Mouse (Mus musculus): ENCODE measurements around the gene Nnat. TPM values are rescaled to one million over a fixed set of nuclear protein-coding genes. Genes with fewer than 3 reads are reported as not detected.

Gene Nnat
- polyA plus RNA-seq (2014; fragmentation: Nextera tagmentation; extraction: Ambion mirVana) = 34.0 and 71.8 TPM in 2 replicates

DNA sequence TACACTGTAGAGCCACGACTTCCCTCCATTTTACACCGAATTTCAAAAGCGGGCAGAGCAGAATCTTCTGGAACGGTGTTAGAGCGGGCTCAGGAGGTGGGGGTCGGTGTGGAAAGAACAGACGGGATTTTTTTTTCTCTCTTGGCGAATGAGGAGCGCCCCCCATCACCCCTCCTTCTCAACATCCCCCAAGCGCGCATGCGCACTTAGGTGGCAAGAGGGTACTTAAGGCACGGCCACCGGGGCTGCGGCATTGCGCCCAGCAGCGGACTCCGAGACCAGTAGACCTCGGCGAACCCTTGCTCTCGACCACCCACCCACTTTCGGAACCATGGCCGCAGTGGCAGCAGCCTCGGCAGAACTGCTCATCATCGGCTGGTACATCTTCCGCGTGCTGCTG, at the start of gene Nnat:
Gene Nnat, plus strand, starts transcription at position 221 of the 400 bp plus-strand sequence.
- ATAC-seq (ENCODE audit: insufficient number of reproducible peaks, insufficient read depth, low FRiP score, low read depth) = peak; percentile 18; the same call in 1 of the 2 replicates
- Histone ChIP-seq H3K4me1 (ENCODE audit: control insufficient read depth in 2 of 2, insufficient read depth in 2 of 2, low read length in 2 of 2) (peaks cover 3 to 16% of the 10 kb centered on the region in 2 experiments), H3K9me3 (ENCODE audit: control insufficient read depth, low read length) (peaks cover 35% of the 10 kb centered on the region), H3K9ac (ENCODE audit: low read length) (peak within 1 kb of the TSS; percentile 70), H3K4me2 (ENCODE audit: low read length) (peak within 1 kb of the TSS; percentile 85), H3K4me3 (ENCODE audit: control insufficient read depth in 1 of 2, insufficient read depth in 1 of 2, low read depth in 1 of 2, low read length in 2 of 2) (peak within 1 kb of the TSS; percentile 49 to 55), H3K27me3 (ENCODE audit: control insufficient read depth, insufficient read depth, low read length) (no peaks in the 10 kb centered on the region), H3K36me3 (ENCODE audit: control insufficient read depth, insufficient read depth, low read length) (peaks cover 40% of the 10 kb centered on the region), H3K27ac (replicated peaks in 1 of 2; ENCODE audit: control insufficient read depth in 1 of 2, insufficient read depth in 1 of 2, low read depth in 2 of 2, low read length in 2 of 2) (no peak within 1 kb of the TSS)
- 63% methylated on average over 27 of the region's 27 CpGs for WGBS

GRCm38 (mm10) chr2:157512859-157513258, 47.0 kb upstream of the Nnat start:
- H3K4me3 ChIP-seq (ENCODE audit: control insufficient read depth in 1 of 2, insufficient read depth in 1 of 2, low read depth in 1 of 2, low read length in 2 of 2) = no peak overlapping the region
- H3K4me2 ChIP-seq (ENCODE audit: low read length) = no peak overlapping the region
- H3K27me3 ChIP-seq (ENCODE audit: control insufficient read depth, insufficient read depth, low read length) = peaks cover 4% of the 10 kb centered on the region; the same call in 1 of the 2 replicates
- H3K36me3 ChIP-seq (ENCODE audit: control insufficient read depth, insufficient read depth, low read length) = no peaks in the 10 kb centered on the region
- no peak for ATAC-seq (ENCODE audit: insufficient number of reproducible peaks, insufficient read depth, low FRiP score, low read depth)
- no peaks in the 10 kb centered on the region for H3K9me3 ChIP-seq (ENCODE audit: control insufficient read depth, low read length)
- H3K4me1 ChIP-seq (ENCODE audit: control insufficient read depth in 2 of 2, insufficient read depth in 2 of 2, low read length in 2 of 2) = no peaks in the 10 kb centered on the region
- no peak overlapping the region for H3K9ac ChIP-seq (ENCODE audit: low read length)
- 73% methylated on average over 9 of the region's 9 CpGs for WGBS
- no peak overlapping the region for H3K27ac ChIP-seq (replicated peaks in 1 of 2; ENCODE audit: control insufficient read depth in 1 of 2, insufficient read depth in 1 of 2, low read depth in 2 of 2, low read length in 2 of 2)

- Histone ChIP-seq H3K4me2 (ENCODE audit: low read length) (no peak overlapping the region), H3K27ac (replicated peaks in 1 of 2; ENCODE audit: control insufficient read depth in 1 of 2, insufficient read depth in 1 of 2, low read depth in 2 of 2, low read length in 2 of 2) (no peak overlapping the region), H3K27me3 (ENCODE audit: control insufficient read depth, insufficient read depth, low read length) (no peaks in the 10 kb centered on the region), H3K9me3 (ENCODE audit: control insufficient read depth, low read length) (no peaks in the 10 kb centered on the region), H3K4me1 (ENCODE audit: control insufficient read depth in 2 of 2, insufficient read depth in 2 of 2, low read length in 2 of 2) (no peaks in the 10 kb centered on the region), H3K4me3 (ENCODE audit: control insufficient read depth in 1 of 2, insufficient read depth in 1 of 2, low read depth in 1 of 2, low read length in 2 of 2) (no peak overlapping the region), H3K36me3 (ENCODE audit: control insufficient read depth, insufficient read depth, low read length) (no peaks in the 10 kb centered on the region), H3K9ac (ENCODE audit: low read length) (no peak overlapping the region)
- no peak for ATAC-seq (ENCODE audit: insufficient number of reproducible peaks, insufficient read depth, low FRiP score, low read depth)
- 33% methylated on average over 9 of the region's 9 CpGs for WGBS
Observed at GRCm38 (mm10) chr2:157513737-157514208, 46.1 kb upstream of the Nnat start.

DNA sequence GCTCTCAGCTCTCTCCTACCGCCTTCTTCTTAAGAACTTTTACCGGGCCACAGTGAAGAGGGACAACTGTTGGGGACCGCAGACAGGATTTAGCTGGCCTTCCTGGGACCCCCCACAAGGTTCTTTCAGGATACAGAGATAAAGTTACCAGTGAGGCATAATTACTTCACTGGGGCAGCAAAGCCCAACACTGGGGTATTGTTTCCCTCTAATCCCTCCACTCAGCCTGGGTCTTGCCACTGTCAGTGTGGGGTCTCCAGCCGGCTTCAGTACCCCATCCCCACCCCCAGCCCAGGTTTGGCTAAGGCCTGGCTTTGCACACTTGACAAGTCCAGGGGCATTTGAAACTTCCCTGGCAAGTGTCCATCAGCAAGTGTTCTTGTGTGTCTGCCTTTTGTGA, 45.5 kb upstream of the Nnat start:
- WGBS = 18% methylated on average over 4 of the region's 4 CpGs

GRCm38 (mm10) chr2:157517526-157517925, 42.4 kb upstream of the Nnat start:
- Histone ChIP-seq H3K9ac (ENCODE audit: low read length) (no peak overlapping the region), H3K4me1 (ENCODE audit: control insufficient read depth in 2 of 2, insufficient read depth in 2 of 2, low read length in 2 of 2) (no peaks in the 10 kb centered on the region), H3K36me3 (ENCODE audit: control insufficient read depth, insufficient read depth, low read length) (no peaks in the 10 kb centered on the region), H3K4me3 (ENCODE audit: control insufficient read depth in 1 of 2, insufficient read depth in 1 of 2, low read depth in 1 of 2, low read length in 2 of 2) (no peak overlapping the region), H3K27me3 (ENCODE audit: control insufficient read depth, insufficient read depth, low read length) (no peaks in the 10 kb centered on the region), H3K4me2 (ENCODE audit: low read length) (no peak overlapping the region), H3K9me3 (ENCODE audit: control insufficient read depth, low read length) (no peaks in the 10 kb centered on the region), H3K27ac (replicated peaks in 1 of 2; ENCODE audit: control insufficient read depth in 1 of 2, insufficient read depth in 1 of 2, low read depth in 2 of 2, low read length in 2 of 2) (no peak overlapping the region)
- no peak for ATAC-seq (ENCODE audit: insufficient number of reproducible peaks, insufficient read depth, low FRiP score, low read depth)
- WGBS = 47% methylated on average over 6 of the region's 6 CpGs

More for the DNA sequence above, 45.5 kb upstream of the Nnat start:
- H3K9ac ChIP-seq (ENCODE audit: low read length) = no peak overlapping the region
- H3K9me3 ChIP-seq (ENCODE audit: control insufficient read depth, low read length) = no peaks in the 10 kb centered on the region
- H3K4me2 ChIP-seq (ENCODE audit: low read length) = no peak overlapping the region
- no peaks in the 10 kb centered on the region for H3K4me1 ChIP-seq (ENCODE audit: control insufficient read depth in 2 of 2, insufficient read depth in 2 of 2, low read length in 2 of 2)
- H3K4me3 ChIP-seq (ENCODE audit: control insufficient read depth in 1 of 2, insufficient read depth in 1 of 2, low read depth in 1 of 2, low read length in 2 of 2) = no peak overlapping the region
- no peaks in the 10 kb centered on the region for H3K36me3 ChIP-seq (ENCODE audit: control insufficient read depth, insufficient read depth, low read length)
- no peaks in the 10 kb centered on the region for H3K27me3 ChIP-seq (ENCODE audit: control insufficient read depth, insufficient read depth, low read length)
- no peak overlapping the region for H3K27ac ChIP-seq (replicated peaks in 1 of 2; ENCODE audit: control insufficient read depth in 1 of 2, insufficient read depth in 1 of 2, low read depth in 2 of 2, low read length in 2 of 2)
- ATAC-seq (ENCODE audit: insufficient number of reproducible peaks, insufficient read depth, low FRiP score, low read depth) = no peak

- no peak overlapping the region for H3K4me3 ChIP-seq (ENCODE audit: control insufficient read depth in 1 of 2, insufficient read depth in 1 of 2, low read depth in 1 of 2, low read length in 2 of 2)
- no peaks in the 10 kb centered on the region for H3K27me3 ChIP-seq (ENCODE audit: control insufficient read depth, insufficient read depth, low read length)
- WGBS = 65% methylated on average over 7 of the region's 7 CpGs
- H3K4me2 ChIP-seq (ENCODE audit: low read length) = no peak overlapping the region
- no peak for ATAC-seq (ENCODE audit: insufficient number of reproducible peaks, insufficient read depth, low FRiP score, low read depth)
- no peaks in the 10 kb centered on the region for H3K9me3 ChIP-seq (ENCODE audit: control insufficient read depth, low read length)
- no peak overlapping the region for H3K9ac ChIP-seq (ENCODE audit: low read length)
- no peak overlapping the region for H3K27ac ChIP-seq (replicated peaks in 1 of 2; ENCODE audit: control insufficient read depth in 1 of 2, insufficient read depth in 1 of 2, low read depth in 2 of 2, low read length in 2 of 2)
- no peaks in the 10 kb centered on the region for H3K4me1 ChIP-seq (ENCODE audit: control insufficient read depth in 2 of 2, insufficient read depth in 2 of 2, low read length in 2 of 2)
- no peaks in the 10 kb centered on the region for H3K36me3 ChIP-seq (ENCODE audit: control insufficient read depth, insufficient read depth, low read length)
Observed at GRCm38 (mm10) chr2:157518451-157518850, 41.4 kb upstream of the Nnat start.

- 45% methylated on average over 6 of the region's 6 CpGs for WGBS
- no peak overlapping the region for H3K4me2 ChIP-seq (ENCODE audit: low read length)
- no peaks in the 10 kb centered on the region for H3K27me3 ChIP-seq (ENCODE audit: control insufficient read depth, insufficient read depth, low read length)
- no peak overlapping the region for H3K4me3 ChIP-seq (ENCODE audit: control insufficient read depth in 1 of 2, insufficient read depth in 1 of 2, low read depth in 1 of 2, low read length in 2 of 2)
- ATAC-seq (ENCODE audit: insufficient number of reproducible peaks, insufficient read depth, low FRiP score, low read depth) = no peak
- H3K36me3 ChIP-seq (ENCODE audit: control insufficient read depth, insufficient read depth, low read length) = no peaks in the 10 kb centered on the region
- H3K4me1 ChIP-seq (ENCODE audit: control insufficient read depth in 2 of 2, insufficient read depth in 2 of 2, low read length in 2 of 2) = no peaks in the 10 kb centered on the region
- H3K27ac ChIP-seq (replicated peaks in 1 of 2; ENCODE audit: control insufficient read depth in 1 of 2, insufficient read depth in 1 of 2, low read depth in 2 of 2, low read length in 2 of 2) = no peak overlapping the region
- no peaks in the 10 kb centered on the region for H3K9me3 ChIP-seq (ENCODE audit: control insufficient read depth, low read length)
- no peak overlapping the region for H3K9ac ChIP-seq (ENCODE audit: low read length)
Observed at GRCm38 (mm10) chr2:157519452-157519851, 40.4 kb upstream of the Nnat start.

DNA sequence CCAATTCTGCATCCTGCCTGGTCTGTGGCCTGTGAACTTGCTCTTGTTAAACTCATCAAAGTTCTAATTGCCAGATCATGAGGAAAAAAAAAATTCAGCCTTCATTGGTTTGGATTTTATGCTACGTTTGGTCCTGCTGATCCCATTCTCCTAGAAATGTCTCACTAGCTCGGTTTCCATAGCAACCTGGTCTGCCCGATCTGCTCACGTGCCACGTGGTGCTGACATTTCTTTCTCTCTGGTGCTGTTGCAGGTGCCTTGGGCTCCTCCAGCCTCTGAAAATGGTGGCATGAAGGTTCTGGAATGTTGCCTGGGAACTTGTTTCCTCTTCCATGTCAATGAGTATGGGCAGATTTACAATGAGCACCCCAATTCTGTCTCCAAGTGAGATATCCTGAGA, 39.4 kb upstream of the Nnat start:
- ATAC-seq (ENCODE audit: insufficient number of reproducible peaks, insufficient read depth, low FRiP score, low read depth) = no peak
- Histone ChIP-seq H3K4me1 (ENCODE audit: control insufficient read depth in 2 of 2, insufficient read depth in 2 of 2, low read length in 2 of 2) (no peaks in the 10 kb centered on the region), H3K4me2 (ENCODE audit: low read length) (no peak overlapping the region), H3K9ac (ENCODE audit: low read length) (no peak overlapping the region), H3K4me3 (ENCODE audit: control insufficient read depth in 1 of 2, insufficient read depth in 1 of 2, low read depth in 1 of 2, low read length in 2 of 2) (no peak overlapping the region), H3K9me3 (ENCODE audit: control insufficient read depth, low read length) (no peaks in the 10 kb centered on the region), H3K27me3 (ENCODE audit: control insufficient read depth, insufficient read depth, low read length) (no peaks in the 10 kb centered on the region), H3K27ac (replicated peaks in 1 of 2; ENCODE audit: control insufficient read depth in 1 of 2, insufficient read depth in 1 of 2, low read depth in 2 of 2, low read length in 2 of 2) (no peak overlapping the region), H3K36me3 (ENCODE audit: control insufficient read depth, insufficient read depth, low read length) (no peaks in the 10 kb centered on the region)
- 57% methylated on average over 5 of the region's 5 CpGs for WGBS

Measured in heart, embryonic 14.5 days (tissue).